Mouse (Mus musculus): ENCODE measurements at regions not wholly inside any gene's neighbourhood (a gene's known extent, or its start where the extent isn't known, plus 50 kb on each side); places are given as distances from the start of the nearest gene placed in this dataset.

DNA sequence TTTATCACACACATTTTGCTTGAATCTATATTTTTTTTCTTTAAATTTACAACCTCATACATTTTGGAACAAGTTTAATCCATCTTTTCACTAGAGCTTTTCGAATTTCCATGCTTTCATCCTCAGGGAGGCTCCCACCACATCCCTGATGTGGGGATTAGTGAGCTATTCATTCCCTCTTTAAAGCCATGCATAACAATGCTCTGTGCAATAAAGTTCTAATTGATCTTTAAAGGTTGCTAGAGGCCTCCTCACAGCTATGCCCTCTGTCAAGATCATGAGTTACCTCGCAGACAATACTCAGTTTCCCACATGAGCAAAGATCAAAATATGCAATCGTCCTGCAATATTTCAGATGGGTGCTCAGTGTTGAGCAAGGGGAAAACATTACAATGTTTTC is 234.5 kb upstream of the Adamts5 start:
- no peak for DNase-seq

DNA sequence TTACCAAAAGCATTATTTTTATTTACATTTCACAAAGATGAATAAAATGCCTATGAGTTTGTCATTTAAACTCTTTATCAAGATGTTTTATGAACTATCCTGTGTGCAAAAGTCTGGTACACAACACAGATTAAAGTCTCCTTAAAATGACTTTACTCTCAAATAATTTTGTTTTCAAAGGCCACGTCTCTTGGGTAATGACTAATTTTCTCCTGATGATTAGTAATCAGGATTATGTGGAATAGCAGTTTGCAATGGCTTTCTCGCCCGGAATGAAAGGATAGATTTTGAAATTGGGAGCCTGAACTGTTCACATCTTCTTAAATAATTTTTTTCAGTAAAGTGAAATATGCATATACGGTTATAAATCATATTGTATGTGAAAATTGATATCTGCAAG is 225.8 kb upstream of the Adamts5 start:
- no peak for DNase-seq

DNA sequence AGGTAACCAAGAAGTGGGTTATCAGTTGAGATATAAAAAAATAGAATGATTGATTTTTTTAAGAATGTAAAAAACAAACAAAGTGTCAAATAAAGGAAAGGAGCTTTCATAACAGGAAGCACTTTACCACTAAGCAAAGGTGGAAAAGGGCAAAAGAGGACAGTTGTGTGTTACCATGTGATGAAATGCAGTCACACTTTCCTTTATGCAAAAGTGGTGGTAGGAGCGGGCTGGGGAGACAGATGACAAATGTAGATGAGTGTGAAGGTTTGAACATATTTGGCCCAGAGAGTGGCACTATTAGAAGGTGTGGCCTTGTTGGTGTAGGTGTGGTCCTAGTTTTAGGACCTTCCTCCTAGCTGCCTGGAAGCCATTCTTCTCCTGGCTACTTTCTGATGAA is 222.6 kb upstream of the Adamts5 start:
- DNase-seq, result no peak

DNA sequence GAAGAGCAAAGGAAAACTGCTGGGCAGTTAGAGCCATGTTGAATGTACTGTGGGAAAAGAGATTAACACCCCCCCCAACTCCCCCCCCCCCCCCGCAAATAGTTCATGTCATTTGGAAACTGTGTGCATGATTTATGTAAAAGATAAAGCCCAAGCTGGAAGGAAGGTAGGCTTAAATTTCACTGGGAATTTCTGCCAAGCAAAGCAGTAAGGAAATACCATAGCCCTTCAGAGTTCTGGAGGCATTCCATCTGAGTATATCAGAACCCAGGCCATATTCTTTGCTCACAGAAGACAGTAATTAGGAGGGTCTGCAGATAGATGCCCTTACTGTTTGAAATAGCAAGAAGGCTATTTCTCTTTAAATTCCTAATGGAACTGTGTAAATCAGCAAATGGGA is 221.3 kb upstream of the Adamts5 start:
- no peak for DNase-seq

DNA sequence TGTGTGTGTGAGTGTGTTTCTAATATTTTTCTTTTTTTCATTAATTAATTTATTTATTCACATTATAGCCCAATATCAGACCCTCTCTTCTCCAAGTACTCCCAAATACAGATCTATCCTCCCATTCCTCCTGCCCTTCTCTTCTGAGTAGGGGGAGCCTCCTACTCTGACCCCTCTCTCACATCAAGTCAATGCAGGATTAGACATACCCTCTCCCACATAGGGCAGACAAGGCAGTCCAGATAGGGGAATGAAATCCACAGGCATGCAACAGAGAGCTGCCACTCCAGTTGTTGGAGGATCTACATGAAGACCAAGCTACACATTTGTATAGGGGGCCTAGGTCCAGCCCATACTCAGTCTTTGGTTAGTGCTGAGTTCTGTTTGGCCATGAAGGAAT is 216.3 kb upstream of the Adamts5 start:
- no peak for DNase-seq

DNA sequence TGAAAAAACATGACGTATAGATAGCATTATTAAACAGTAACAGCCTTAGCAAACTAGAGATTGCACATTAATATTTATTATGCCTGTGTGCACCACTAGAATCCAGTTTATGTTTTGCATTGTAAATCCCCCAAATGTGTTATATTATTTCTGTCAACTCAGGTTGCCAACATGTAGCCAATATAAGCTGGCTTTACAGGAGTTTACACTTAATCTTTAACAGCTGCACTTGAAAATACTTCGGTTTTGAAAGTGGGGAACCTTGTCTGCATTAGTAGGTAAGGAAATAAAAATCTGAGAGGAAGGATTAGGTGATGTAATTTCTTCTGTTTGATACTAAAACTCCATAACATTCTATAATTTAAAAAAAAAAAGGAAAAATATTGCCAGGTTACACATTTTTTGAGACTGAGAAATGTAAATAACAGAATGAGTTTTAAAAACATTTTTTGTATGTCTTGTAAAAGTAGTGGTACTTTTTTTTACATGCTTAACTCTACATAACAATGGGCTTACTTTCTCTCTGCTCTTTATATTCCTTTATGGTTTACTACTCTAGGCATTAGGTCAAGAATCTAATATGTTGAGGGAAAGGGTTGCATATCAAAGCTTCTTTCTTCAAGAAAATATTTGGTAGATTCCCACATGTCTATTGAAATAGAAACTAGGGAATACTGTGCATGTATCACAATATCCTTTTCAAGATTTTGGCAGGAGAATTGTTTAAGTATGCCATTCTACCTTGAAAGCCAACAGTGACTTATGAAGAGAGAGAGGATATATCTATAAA is 214.2 kb upstream of the Adamts5 start:
- no peak for DNase-seq

DNA sequence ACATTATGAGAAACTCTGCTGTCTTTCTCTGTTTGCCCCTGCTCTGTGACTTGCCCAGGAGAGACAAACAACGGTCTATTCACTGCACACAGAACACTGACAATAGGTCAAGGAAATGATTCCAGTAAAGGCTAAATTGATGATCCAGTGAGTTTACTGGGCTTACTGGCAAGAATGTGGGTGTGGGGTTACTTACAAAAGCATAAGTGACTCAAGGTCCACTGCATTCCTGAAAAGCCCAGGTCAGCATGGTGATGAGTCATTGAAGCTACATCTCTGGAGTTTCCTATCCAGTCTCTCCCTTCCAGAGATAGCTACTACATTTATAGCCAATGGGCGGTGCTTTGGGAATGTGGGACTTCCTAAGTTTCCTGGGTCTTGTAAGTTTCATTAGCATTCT is 192.8 kb upstream of the Adamts5 start:
- DNase-seq, result no peak

DNA sequence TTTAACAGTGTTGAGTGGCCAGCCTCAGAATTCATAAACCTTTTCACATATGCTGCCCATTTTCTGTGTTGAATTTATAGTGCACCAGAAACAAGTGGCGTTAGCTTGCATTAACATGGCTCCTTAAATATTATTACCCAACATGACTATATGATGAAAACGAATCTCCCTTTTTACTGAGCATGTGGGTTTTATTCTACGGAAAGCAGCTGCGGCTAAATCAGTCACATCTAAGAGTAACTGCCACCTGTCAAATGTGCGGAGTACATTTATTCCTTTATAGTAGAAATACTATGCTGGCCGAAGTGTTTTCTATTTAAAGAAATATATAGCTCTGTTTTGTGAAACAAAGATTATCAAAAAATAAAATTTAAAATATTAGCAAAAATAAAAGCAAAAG is 188.5 kb upstream of the Adamts5 start:
- no peak for DNase-seq

DNA sequence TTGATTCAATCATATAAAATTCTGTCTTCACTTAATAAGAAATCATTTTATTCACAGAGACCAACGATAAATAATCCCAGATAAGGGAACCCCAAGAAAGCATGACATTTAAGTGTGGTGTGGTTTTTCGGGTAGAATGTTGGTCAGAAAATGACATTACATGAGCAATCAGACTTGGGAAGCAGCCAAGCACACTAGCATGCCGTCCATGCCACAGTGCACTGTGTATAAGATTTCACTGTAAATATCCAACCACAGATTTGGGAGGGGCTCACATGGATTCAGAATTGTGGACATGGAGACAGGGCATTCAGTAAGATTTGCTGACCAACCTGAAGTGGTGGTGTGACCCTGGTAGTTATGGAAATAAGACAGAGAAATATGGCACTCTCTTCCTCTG is 185.8 kb upstream of the Adamts5 start:
- no peak for DNase-seq

DNA sequence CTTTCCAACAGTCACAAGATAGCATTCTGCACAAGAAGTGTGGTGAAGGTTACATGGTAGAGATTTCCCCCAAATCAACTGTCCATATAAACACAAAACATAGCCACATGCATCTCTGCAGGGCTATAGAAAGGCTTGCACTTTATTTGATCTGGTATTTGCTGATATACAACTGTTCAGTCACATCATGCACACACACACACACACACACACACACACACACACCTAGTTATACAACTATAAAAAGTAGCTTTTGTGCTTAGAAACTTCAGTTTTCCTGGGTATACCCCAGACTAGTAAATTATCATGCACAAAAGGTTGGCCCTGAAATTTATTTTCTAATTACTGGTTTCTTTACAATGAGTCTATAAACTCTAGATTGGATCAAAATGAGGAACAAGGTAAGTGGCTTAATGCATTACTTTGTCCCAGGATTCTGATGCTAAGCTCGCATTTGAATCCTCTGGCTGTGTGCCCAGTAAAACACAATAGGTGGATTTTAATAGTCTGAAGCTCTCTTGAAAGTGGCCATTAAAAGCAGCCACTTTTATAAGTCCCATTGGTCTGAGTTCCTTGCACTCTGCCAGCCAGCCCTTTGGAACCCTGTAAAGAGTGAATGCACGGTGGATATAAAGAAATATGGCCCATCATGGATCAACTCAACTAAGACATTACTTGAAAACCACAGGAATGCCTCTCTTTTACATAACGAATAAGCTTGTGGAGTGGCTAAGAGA is 166.2 kb upstream of the Adamts5 start:
- no peak for DNase-seq

DNA sequence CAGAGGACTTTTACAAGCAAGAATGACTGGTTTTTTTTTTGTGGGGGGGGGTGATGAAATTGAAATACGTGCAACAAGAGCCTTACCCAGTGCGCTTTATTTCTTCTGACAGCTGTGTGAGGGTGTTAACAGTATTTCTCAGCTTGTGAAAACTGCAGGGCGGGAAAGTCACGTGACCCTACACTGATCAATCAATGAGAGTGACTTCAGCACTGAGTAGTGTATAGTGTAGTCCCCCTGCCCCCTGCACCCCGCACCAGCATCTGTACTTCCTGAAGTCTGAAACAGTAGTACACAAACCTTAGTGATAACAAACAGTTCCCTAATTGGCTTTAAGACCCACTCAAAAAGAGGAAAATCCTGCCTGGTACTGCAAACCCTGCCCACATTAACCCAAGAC is 158.5 kb upstream of the Adamts5 start:
- DNase-seq, result no peak

DNA sequence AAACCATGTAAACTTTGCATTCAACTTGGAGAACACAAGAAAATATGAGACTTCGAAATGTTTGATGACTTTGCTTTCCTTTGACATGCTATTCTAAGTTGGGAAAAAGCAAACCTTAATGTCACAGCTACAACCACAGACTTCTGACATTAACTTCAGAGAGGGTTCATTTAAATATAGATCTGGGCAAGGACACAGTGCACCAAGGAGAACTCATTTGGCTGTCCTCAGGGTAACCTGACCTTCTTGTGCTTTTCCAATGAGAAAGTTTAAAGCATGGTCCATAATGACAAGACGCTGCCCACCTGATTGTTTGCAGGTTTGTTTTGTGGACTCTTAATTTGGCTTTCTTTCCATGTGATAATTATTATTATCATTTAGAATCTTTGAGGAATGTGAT is 143.1 kb upstream of the Adamts5 start:
- no peak for DNase-seq

DNA sequence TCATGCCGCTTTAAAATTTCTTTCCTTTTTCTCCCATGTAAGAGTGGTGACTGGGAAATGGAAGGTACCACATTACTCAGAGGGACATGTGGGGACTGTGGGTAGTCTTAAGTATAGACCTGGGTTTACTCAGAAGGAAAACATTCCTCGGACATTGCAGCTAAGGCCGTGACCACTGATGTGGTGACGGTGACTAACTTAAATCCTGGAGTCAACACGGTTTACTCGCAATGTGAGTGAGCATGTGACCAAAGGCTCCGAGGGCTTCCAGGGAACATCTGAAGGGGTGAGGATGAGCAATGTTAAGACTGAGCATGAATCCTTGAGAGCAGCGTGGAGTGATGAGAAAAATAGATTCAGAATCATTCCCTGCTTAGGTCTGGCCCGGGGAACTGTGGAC is 133.1 kb upstream of the Adamts5 start:
- DNase-seq, result no peak

DNA sequence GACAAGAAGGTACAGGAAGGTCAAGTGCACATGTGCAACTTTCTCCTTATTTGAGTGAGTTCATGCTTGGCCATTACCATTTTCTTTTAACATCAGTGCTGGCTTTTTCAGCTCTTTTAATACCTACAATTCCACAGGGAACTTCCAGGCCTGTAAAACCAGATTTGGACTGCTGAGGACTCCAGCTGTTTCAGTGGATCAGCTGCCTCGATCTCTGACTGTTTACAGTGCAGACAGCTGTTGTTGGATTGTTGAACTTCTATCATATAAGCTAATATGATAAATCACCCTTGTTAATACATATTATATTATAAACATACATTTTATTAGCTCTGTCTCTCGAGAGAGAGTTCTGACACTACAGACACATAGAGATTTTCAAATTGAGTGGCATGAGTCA is 126.1 kb upstream of the Adamts5 start:
- DNase-seq, result no peak

DNA sequence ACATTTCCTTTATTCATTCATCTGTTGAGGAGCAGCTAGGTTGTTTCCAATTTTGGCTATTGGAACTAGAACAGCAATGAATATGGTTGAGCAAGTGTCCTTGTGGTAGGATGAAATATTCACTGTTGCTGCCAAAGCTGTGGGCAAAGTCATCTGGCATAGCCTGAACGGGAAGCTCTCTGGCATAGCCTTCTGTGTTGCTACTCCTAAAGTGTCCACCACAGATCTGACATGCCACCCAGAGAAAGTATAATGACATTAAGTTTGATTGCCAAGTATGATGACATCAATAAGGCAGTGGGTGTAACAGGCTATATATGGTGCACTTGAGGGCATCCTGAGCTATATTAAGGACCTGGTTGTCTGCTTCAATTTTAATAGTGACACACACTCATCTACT is 113.7 kb upstream of the Adamts5 start:
- no peak for DNase-seq

DNA sequence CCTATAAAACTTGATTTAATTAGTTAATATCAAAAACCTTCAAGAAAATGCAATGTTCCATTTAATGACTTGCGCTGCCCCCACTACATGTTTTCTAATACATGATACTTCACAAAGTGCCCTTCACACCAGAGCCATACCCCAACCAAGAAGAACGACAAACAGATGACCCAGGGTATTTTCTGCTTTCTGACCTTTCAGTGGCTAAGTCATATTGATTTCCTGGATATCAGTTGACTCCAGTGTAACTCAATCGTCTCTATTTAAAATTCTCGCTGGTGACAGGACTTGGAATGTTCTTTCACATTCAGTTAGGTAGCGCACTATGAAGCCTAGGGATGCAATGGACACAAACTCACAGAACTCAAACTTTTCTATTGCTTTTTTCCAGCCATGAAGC is 109.4 kb upstream of the Adamts5 start:
- DNase-seq, result no peak

DNA sequence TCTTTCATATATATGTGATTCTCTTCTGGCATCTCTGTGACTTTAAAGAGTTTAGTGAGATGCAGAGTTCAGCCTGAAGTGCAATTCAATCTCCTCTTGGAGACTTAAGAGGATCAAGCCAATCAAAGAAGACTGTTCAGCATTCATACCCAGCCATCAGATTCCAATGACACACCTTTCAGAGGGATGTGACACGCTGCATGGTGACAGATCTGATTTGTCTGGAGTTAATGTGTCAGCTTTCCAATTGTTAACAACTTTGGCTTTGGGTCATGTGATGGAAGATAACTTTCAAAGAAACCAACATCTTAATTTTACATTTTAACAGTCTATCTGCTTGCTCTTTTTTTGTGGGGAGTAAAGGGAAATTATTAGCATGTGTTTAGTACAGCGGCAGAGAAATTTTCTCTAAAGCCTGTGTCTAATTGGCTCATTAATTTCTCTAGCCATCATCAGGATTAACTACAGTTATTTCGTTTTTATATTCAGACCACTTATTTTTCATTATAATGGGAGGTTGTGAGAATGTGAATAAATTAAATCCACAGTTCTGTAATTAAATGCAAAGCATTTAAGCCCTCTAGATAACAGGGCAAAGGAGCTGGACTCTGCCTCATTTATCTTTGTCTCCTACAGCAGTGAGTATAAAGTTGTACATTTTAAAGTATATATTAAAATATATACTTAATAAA is 108.2 kb upstream of the Adamts5 start:
- DNase-seq, result no peak

DNA sequence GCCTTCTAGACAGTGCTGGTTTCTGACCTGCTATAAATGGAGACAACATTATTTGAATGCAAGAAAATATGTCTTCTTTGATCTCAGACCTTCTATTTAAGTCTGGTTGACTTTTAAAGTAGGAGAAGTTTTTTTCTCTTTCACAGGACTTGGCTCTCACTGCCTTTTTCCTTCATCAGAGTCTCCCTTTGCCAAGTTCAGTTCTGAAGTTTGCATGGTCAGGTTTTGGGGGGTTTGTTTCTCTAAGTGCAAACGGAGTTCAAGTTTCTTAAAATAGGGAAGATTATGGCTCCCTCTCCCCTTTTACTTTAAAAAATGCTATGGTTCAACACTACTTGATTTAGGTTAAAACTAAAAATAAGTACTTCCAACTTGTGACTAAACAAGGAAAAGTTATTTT is 106.2 kb upstream of the Adamts5 start:
- DNase-seq, result no peak

DNA sequence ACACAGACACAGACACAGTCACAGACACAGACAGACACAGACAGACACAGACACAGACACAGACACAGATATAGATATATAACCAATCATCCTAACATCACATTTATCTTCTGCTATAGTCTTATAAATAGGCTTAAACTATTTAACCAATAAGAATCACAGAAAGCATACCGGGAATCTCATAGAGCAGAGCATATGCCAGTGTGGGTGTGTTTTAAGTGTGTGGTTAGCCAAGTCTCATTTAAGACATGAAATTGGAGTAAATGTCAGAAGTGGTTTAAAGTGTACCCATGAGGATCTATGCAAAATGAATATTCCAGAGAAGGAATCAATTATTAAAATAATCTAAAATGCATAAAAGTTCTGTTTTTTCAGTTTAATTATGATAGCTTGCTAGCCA is 99.2 kb upstream of the Adamts5 start:
- DNase-seq, result no peak

DNA sequence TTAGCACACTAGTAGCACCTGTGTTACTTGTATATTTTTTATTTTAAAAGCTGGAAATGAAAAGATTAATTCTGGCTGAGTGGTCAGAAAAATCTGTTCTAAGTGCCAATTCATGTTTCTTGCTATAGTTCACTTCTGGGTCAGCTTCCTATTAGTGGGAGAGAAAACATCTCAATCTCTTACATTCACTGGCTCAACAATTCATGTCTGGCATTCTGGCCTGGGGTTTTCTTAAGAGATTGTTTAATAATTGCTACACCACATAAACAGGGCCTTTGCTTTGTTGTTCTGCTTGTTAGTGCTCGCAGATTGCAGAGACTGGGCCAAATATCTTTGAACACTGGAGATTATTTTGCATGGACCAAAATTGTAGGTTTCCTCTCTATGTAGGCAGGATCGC is 84.2 kb upstream of the Adamts5 start:
- DNase-seq, result no peak

DNA sequence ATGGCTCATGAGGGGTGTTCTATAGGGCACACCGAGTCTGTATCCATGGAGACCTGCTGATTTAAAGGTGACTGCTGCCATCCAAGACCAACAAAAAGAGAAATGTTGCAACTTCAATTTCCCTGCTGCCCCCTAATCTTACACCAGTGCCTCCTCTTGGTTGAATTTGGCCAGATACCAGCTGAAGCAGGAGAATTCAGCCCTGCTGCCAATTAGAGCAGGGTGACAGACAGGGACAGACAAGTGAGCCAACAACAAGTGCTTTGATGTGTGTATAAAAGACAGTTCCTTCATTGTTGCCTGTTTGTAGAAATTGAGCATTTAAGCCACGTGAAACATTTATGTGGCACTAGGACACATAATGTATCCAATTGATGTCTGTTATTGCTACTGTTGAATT is 75.5 kb upstream of the Adamts5 start:
- no peak for DNase-seq

DNA sequence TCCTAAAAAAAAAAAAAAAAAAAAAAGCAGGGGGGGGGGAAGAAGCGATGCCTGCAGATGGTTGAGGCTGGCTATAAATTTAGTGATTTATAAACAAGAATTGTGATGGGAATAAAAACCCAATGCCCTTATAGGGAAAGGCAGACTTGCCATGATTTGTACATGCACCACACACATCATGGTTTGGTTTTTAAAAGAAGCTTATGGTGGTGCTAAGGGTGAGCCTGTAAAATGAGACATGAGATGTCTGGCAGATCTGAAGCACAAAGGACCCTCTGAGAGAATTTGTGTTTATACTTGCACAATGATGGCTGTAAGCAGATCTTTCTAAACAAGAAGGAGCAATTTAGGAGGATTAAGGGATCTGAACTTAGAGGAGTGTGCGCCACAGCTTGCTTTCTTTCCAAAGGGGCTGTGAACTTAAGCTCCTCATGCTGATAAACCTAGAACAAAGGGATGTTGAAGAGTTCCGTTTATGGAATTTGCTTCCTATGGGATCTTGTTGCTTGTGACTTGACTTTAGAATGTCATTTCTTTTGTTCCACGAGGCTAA is 65.3 kb upstream of the Adamts5 start:
- no peak for DNase-seq

DNA sequence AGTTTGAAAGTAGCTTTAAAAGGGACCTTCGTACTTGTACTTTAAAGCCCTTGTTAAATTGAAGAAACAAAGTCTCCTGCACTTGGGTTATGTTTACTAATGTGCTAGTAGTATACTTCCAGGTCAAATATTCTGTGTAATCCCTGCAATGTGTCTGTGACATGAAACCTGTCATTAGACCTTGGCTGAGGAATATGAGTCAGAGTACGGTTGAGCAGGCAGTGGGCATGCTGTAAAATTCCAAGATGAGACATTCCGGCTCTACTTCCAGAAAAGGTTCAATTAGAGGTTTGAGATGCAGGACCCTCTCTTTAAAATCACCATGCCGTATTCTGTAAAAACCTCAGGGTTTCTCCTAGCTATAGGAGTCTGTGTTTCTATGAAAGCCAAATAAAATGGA is 64.6 kb upstream of the Adamts5 start:
- DNase-seq, result no peak
